Mouse (Mus musculus): ENCODE measurements around the gene Kl. TPM values are rescaled to one million over a fixed set of nuclear protein-coding genes. Genes with fewer than 3 reads are reported as not detected.

The Kl gene
- polyA plus RNA-seq, 1 experiment, result 0.62 TPM

DNA sequence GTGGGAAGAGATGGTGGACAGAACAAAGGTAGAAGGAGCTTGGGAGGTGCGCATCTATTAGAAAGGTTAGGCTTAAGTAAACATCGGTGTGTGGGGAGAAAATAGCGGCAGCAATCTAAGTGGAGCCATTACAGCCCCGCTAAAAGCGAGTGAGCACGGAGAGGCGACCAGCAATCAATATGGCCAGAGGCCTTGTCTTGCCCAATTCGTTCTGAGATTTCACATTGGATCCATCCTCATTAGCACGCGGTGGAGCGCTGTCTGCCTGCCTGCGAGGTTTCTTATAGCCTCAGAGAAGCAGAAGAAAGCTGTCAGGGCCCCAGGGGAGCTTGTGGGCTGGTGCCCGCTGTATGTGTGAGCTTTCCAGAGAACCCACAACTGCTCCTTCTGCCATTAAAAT is 33.8 kb upstream of the Kl start:
- H3K36me3 ChIP-seq (ENCODE audit: control insufficient read depth, insufficient read depth, low read length), result no peaks in the 10 kb centered on the region
- TF ChIP-seq POLR2A (IDR thresholded peaks at IDR 0.05; ENCODE audit: control insufficient read depth, low read depth, low read length) (no peak), CTCF (IDR thresholded peaks at IDR 0.05; ENCODE audit: control insufficient read depth, insufficient read depth, insufficient replicate concordance, low read depth, low read length) (no peak)
- no peak overlapping the region for H3K4me3 ChIP-seq (ENCODE audit: control insufficient read depth, low read depth, low read length)
- H3K27ac ChIP-seq (ENCODE audit: control insufficient read depth, insufficient read depth, low read depth, low read length), result no peak overlapping the region
- H3K4me1 ChIP-seq (ENCODE audit: control insufficient read depth, insufficient read depth, low read length), result no peaks in the 10 kb centered on the region
- no peaks in the 10 kb centered on the region for H3K27me3 ChIP-seq (ENCODE audit: control insufficient read depth, insufficient read depth, low read length)

DNA sequence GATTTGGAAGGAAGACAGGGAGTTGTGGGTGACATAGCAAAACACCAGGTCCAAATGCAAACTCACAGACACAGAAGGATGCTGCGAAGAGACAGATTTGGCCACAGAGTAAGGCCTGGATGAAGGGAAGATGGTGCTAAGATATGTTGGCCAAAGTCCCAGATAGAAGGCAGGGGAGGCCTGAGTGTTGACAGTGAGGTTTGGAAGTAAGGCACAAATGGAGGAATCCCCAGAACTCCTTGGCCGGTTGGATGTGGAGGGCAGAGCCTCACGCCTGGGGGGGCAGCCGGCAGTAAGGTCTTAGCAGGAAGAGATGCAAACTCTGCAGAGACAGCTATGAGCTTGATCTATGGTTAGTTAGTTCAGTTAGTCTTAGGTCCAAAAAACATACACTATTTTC is 33.1 kb upstream of the Kl start:
- no peaks in the 10 kb centered on the region for H3K36me3 ChIP-seq (ENCODE audit: control insufficient read depth, insufficient read depth, low read length)
- no peak overlapping the region for H3K27ac ChIP-seq (ENCODE audit: control insufficient read depth, insufficient read depth, low read depth, low read length)
- no peak overlapping the region for H3K4me3 ChIP-seq (ENCODE audit: control insufficient read depth, low read depth, low read length)
- TF ChIP-seq POLR2A (IDR thresholded peaks at IDR 0.05; ENCODE audit: control insufficient read depth, low read depth, low read length) (no peak), CTCF (IDR thresholded peaks at IDR 0.05; ENCODE audit: control insufficient read depth, insufficient read depth, insufficient replicate concordance, low read depth, low read length) (no peak)
- no peaks in the 10 kb centered on the region for H3K4me1 ChIP-seq (ENCODE audit: control insufficient read depth, insufficient read depth, low read length)
- no peaks in the 10 kb centered on the region for H3K27me3 ChIP-seq (ENCODE audit: control insufficient read depth, insufficient read depth, low read length)

DNA sequence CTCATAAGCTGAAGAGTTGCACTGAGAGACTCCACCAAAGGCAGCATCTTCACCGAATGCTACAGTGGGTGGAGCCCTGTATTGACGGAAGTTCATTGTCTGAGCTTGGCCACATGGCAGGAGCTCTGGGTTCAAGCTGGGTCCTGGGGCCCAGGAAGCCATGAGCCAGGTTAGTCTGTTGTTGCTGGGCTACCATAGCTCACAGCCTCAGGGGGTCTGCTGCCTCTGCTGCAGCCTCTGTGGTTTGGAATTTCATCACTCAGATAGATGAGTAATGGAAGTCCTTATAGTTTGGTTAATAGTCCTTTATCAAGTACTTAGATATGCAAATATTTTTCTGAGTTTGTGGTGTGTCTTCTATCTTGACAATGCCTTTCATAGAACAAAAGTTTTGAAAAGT is 32.4 kb upstream of the Kl start:
- H3K36me3 ChIP-seq (ENCODE audit: control insufficient read depth, insufficient read depth, low read length), result no peaks in the 10 kb centered on the region
- no peaks in the 10 kb centered on the region for H3K4me1 ChIP-seq (ENCODE audit: control insufficient read depth, insufficient read depth, low read length)
- H3K4me3 ChIP-seq (ENCODE audit: control insufficient read depth, low read depth, low read length), result no peak overlapping the region
- no peak overlapping the region for H3K27ac ChIP-seq (ENCODE audit: control insufficient read depth, insufficient read depth, low read depth, low read length)
- H3K27me3 ChIP-seq (ENCODE audit: control insufficient read depth, insufficient read depth, low read length), result no peaks in the 10 kb centered on the region
- TF ChIP-seq POLR2A (IDR thresholded peaks at IDR 0.05; ENCODE audit: control insufficient read depth, low read depth, low read length) (no peak), CTCF (IDR thresholded peaks at IDR 0.05; ENCODE audit: control insufficient read depth, insufficient read depth, insufficient replicate concordance, low read depth, low read length) (no peak)

DNA sequence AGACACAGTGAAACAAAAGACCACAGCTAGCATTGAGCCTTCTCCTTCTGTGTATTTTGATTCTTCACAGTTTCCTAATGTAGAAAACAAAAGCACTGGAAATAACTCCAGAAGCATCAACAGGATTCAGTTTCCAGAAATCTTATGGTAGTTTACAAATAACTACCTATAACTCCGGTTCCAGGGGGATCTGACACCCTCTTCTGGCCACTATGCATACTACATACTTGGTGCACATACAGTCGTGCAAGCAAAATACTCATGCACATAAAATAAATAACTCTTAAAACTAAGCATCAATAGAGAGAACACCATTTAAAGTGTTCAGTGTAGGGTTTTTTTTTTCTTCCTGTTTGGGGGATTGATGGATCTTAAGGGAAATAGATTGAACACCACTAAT is 23.0 kb upstream of the Kl start:
- no peak overlapping the region for H3K27ac ChIP-seq (ENCODE audit: control insufficient read depth, insufficient read depth, low read depth, low read length)
- no peaks in the 10 kb centered on the region for H3K27me3 ChIP-seq (ENCODE audit: control insufficient read depth, insufficient read depth, low read length)
- TF ChIP-seq POLR2A (IDR thresholded peaks at IDR 0.05; ENCODE audit: control insufficient read depth, low read depth, low read length) (no peak), CTCF (IDR thresholded peaks at IDR 0.05; ENCODE audit: control insufficient read depth, insufficient read depth, insufficient replicate concordance, low read depth, low read length) (no peak)
- no peaks in the 10 kb centered on the region for H3K36me3 ChIP-seq (ENCODE audit: control insufficient read depth, insufficient read depth, low read length)
- no peaks in the 10 kb centered on the region for H3K4me1 ChIP-seq (ENCODE audit: control insufficient read depth, insufficient read depth, low read length)
- no peak overlapping the region for H3K4me3 ChIP-seq (ENCODE audit: control insufficient read depth, low read depth, low read length)

DNA sequence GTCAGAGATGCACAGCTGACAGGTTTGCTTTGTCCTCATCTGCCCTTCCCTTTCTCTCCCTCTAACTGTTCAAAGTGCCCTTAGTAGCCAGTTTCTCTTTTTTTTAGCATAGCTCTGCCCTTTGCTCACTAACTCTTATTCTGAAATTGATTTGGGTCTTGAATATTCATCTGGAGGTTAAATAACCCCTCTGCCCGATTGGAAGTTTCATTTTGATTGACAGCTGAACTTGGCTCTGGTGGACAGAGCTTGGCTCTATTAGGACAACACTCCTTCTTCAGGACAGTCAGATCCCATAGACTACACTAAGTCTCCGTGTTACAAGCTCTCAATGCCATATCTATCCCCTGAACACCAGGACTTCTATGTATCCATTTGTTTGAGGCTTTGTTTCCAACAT is 19.8 kb upstream of the Kl start:
- Histone ChIP-seq H3K27ac (ENCODE audit: control insufficient read depth, insufficient read depth, low read depth, low read length) (no peak overlapping the region), H3K36me3 (ENCODE audit: control insufficient read depth, insufficient read depth, low read length) (no peaks in the 10 kb centered on the region), H3K4me1 (ENCODE audit: control insufficient read depth, insufficient read depth, low read length) (no peaks in the 10 kb centered on the region), H3K4me3 (ENCODE audit: control insufficient read depth, low read depth, low read length) (no peak overlapping the region), H3K27me3 (ENCODE audit: control insufficient read depth, insufficient read depth, low read length) (no peaks in the 10 kb centered on the region)
- TF ChIP-seq CTCF (IDR thresholded peaks at IDR 0.05; ENCODE audit: control insufficient read depth, insufficient read depth, insufficient replicate concordance, low read depth, low read length) (no peak), POLR2A (IDR thresholded peaks at IDR 0.05; ENCODE audit: control insufficient read depth, low read depth, low read length) (no peak)

DNA sequence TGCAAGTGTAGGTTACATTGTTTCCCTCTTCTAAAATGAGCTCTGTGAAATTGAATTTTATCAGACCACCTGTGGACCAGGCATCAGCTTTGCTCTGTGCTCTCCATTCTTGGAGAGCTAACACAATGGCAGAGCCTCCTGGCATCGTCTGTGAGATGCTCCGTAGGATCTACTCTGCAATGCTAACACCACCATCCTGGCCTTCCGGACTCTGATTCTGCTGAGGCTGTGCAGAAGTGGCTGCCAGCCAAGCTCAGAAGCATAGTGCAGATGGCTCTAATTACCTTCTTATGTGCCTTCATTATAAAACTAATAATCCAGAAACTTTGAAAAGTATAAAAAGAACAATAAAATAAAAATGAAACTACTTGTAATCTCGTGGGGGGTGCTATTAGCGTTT is 16.2 kb upstream of the Kl start:
- Histone ChIP-seq H3K27me3 (ENCODE audit: control insufficient read depth, insufficient read depth, low read length) (no peaks in the 10 kb centered on the region), H3K4me1 (ENCODE audit: control insufficient read depth, insufficient read depth, low read length) (no peaks in the 10 kb centered on the region), H3K4me3 (ENCODE audit: control insufficient read depth, low read depth, low read length) (no peak overlapping the region), H3K36me3 (ENCODE audit: control insufficient read depth, insufficient read depth, low read length) (no peaks in the 10 kb centered on the region), H3K27ac (ENCODE audit: control insufficient read depth, insufficient read depth, low read depth, low read length) (no peak overlapping the region)
- no peak for TF ChIP-seq POLR2A (IDR thresholded peaks at IDR 0.05; ENCODE audit: control insufficient read depth, low read depth, low read length)
- no peak for TF ChIP-seq CTCF (IDR thresholded peaks at IDR 0.05; ENCODE audit: control insufficient read depth, insufficient read depth, insufficient replicate concordance, low read depth, low read length)

DNA sequence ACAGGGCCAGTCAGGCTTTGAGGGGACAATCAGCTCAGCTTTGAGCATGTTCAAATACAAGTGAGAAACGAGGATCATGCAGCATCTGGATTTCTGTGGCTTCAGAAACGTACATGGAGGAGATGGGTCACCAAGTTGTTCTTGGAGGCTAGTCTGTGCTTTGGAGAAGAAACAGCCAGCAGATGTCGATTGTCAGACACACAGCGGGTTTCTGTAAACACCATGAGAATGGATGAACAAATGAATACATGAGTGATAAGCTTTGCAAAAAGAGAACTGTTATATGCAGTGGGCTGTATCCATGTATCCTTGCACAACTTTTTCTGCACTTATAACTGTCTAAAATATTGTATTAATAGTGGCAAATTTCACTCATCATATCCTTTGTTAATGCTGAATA is 15.6 kb upstream of the Kl start:
- H3K4me3 ChIP-seq (ENCODE audit: control insufficient read depth, low read depth, low read length), result no peak overlapping the region
- H3K27ac ChIP-seq (ENCODE audit: control insufficient read depth, insufficient read depth, low read depth, low read length), result no peak overlapping the region
- no peaks in the 10 kb centered on the region for H3K36me3 ChIP-seq (ENCODE audit: control insufficient read depth, insufficient read depth, low read length)
- H3K4me1 ChIP-seq (ENCODE audit: control insufficient read depth, insufficient read depth, low read length), result no peaks in the 10 kb centered on the region
- no peaks in the 10 kb centered on the region for H3K27me3 ChIP-seq (ENCODE audit: control insufficient read depth, insufficient read depth, low read length)
- no peak for TF ChIP-seq POLR2A (IDR thresholded peaks at IDR 0.05; ENCODE audit: control insufficient read depth, low read depth, low read length)

DNA sequence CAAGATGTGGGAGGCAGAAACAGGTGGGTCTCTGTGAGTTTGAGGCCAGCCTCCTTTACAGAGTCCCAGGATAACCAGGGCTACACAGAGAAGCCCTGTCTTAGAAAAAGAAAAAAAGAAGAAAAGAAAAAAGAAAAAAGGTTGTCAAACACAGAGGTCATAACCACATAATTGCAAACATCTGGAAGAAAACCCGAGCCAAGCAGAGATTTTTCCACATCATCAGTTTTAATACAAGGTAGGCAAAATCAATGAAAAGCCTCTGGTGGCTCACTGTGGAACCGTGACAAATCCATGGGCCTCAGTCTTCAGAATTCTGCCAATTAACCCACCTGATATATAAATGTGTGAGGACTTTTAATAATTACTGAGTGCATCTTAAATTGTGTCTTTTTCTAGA is 14.9 kb upstream of the Kl start:
- no peaks in the 10 kb centered on the region for H3K4me1 ChIP-seq (ENCODE audit: control insufficient read depth, insufficient read depth, low read length)
- H3K36me3 ChIP-seq (ENCODE audit: control insufficient read depth, insufficient read depth, low read length), result no peaks in the 10 kb centered on the region
- no peaks in the 10 kb centered on the region for H3K27me3 ChIP-seq (ENCODE audit: control insufficient read depth, insufficient read depth, low read length)
- TF ChIP-seq CTCF (IDR thresholded peaks at IDR 0.05; ENCODE audit: control insufficient read depth, insufficient read depth, insufficient replicate concordance, low read depth, low read length), result no peak
- no peak for TF ChIP-seq POLR2A (IDR thresholded peaks at IDR 0.05; ENCODE audit: control insufficient read depth, low read depth, low read length)
- no peak overlapping the region for H3K4me3 ChIP-seq (ENCODE audit: control insufficient read depth, low read depth, low read length)
- no peak overlapping the region for H3K27ac ChIP-seq (ENCODE audit: control insufficient read depth, insufficient read depth, low read depth, low read length)
